Mouse (Mus musculus) liver, adult (tissue): ENCODE data around the gene Lrrc55.

Experiments
- GATA4 ChIP-seq: IDR thresholded peaks from 2 replicates; pipeline ENCODE4 v1.6.1; 2014; ENCODE audit warnings: mild to moderate bottlenecking, low read length; ENCODE audit not compliant: insufficient replicate concordance

Lrrc55 gene

DNA sequence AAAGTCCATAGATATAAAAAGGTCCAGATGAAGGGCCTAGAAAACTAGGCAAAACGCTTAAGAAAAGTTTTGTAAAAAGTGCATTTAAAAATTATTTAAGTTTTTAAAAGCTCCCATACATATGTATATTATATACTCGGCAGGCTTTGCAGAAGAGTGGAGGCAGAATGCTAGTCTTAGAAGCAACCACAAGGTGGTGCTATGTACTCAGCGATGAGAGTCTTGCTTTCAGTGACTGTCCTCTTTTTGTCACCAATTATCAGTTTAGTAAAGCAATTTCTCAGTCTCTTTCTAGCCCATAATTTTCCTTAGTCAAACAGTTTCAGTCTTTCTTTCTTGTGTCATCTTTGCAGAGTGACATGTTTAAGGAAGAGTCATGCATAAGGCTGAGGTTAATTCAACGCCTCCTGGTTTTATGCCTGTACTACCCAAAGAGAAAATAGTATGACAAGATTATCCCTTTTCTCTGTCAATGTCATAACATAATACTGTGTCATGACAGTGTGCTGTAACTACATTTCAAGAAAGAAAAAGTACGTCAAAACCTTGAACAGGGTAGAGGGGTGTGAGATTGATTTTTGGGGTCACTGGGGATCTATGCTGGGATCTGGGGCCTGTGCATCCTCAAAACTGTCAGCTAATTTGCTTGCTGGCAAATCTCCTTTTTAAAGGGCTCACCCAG lies 73.7 kb downstream of the Lrrc55 start:
- no peak for TF ChIP-seq GATA4
